Mouse (Mus musculus) lung, embryonic 16.5 days (tissue): ENCODE measurements at regions not wholly inside any gene's neighbourhood (a gene's known extent, or its start where the extent isn't known, plus 50 kb on each side); places are given as distances from the start of the nearest gene placed in this dataset.

Source experiments
- ATAC-seq: fragments of 200-750 bp; cut with Nextera tagmentation; 2 replicates; pipeline ENCODE4 v1.8.0; 2017; ENCODE audit warnings: low read depth, mild to moderate bottlenecking, moderate library complexity
- H3K27ac ChIP-seq: fragments of 300-500 bp; sonication (generic); 2 replicates; pipeline ENCODE4 v1.5.1; 2014; ENCODE audit warnings: mild to moderate bottlenecking, control low read depth, low read length
- H3K27me3 ChIP-seq: fragments of 300-500 bp; sonication (generic); 2 replicates; pipeline ENCODE4 v1.6.1; 2014; ENCODE audit warnings: low read depth, low read length, mixed read lengths; ENCODE audit not compliant: control insufficient read depth, insufficient read depth
- H3K36me3 ChIP-seq: fragments of 300-500 bp; sonication (generic); 2 replicates; pipeline ENCODE4 v1.6.1; 2014; ENCODE audit warnings: low read length; ENCODE audit not compliant: control insufficient read depth, insufficient read depth
- H3K4me1 ChIP-seq: fragments of 300-500 bp; sonication (generic); replicated peaks from 2 replicates; pipeline ENCODE4 v1.6.1; 2014; ENCODE audit warnings: low read length, mixed read lengths; ENCODE audit not compliant: control insufficient read depth, insufficient read depth
- H3K4me2 ChIP-seq: fragments of 300-500 bp; sonication (generic); 2 replicates; pipeline ENCODE4 v1.6.1; 2014; ENCODE audit warnings: low read depth, low read length, control low read depth
- H3K4me3 ChIP-seq: fragments of 300-500 bp; sonication (generic); 2 replicates; pipeline ENCODE4 v1.5.1; 2014; ENCODE audit warnings: mild to moderate bottlenecking, low read length, control low read depth
- H3K9ac ChIP-seq: fragments of 300-500 bp; sonication (generic); 2 replicates; pipeline ENCODE4 v1.6.1; 2014; ENCODE audit warnings: low read length, control low read depth
- H3K9me3 ChIP-seq: fragments of 300-500 bp; sonication (generic); 2 replicates; pipeline ENCODE4 v1.6.1; 2016; ENCODE audit warnings: low read length; ENCODE audit not compliant: control insufficient read depth
- WGBS: fragments of 180-500 bp; shearing (Covaris S2); extraction: QIAGEN DNeasy Blood & Tissue Kit; methylation state at CpG from one replicate; pipeline ENCODE4 v1.1.7; 2014; 5-methylcytosine and 5-hydroxymethylcytosine counted together

GRCm38 (mm10) chr16:77166722-77167121 lies 153.2 kb downstream of the Usp25 start:
- H3K27me3 ChIP-seq: no peaks in the 10 kb centered on the region
- no peak for ATAC-seq
- H3K9me3 ChIP-seq: no peaks in the 10 kb centered on the region
- no peaks in the 10 kb centered on the region for H3K36me3 ChIP-seq
- H3K9ac ChIP-seq: no peak overlapping the region
- no peak overlapping the region for H3K27ac ChIP-seq
- H3K4me1 ChIP-seq: no peaks in the 10 kb centered on the region
- 61% methylated on average over 4 of the region's 4 CpGs for WGBS
- no peak overlapping the region for H3K4me3 ChIP-seq
- no peak overlapping the region for H3K4me2 ChIP-seq

GRCm38 (mm10) chr16:77173026-77173692 lies 159.7 kb downstream of the Usp25 start:
- ATAC-seq: peak; percentile 85
- Histone ChIP-seq H3K4me3 (no peak overlapping the region), H3K27ac (no peak overlapping the region)

GRCm38 (mm10) chr16:77174744-77175432 lies 161.4 kb downstream of the Usp25 start:
- Histone ChIP-seq H3K4me1 (0 out of 2 replicates have a peak, but pooled peaks cover 3% of the 10 kb centered on the region), H3K4me3 (no peak overlapping the region), H3K9ac (no peak overlapping the region), H3K4me2 (no peak overlapping the region), H3K27ac (no peak overlapping the region), H3K36me3 (no peaks in the 10 kb centered on the region), H3K27me3 (no peaks in the 10 kb centered on the region), H3K9me3 (no peaks in the 10 kb centered on the region)
- 57% methylated on average over 7 of the region's 7 CpGs for WGBS
- peak; percentile 52; the same call in 1 of the 2 replicates for ATAC-seq

More at GRCm38 (mm10) chr16:77173026-77173692, 159.7 kb downstream of the Usp25 start:
- Histone ChIP-seq H3K4me2 (no peak overlapping the region), H3K9me3 (no peaks in the 10 kb centered on the region), H3K9ac (no peak overlapping the region), H3K4me1 (0 out of 2 replicates have a peak, but pooled peaks cover 3% of the 10 kb centered on the region), H3K27me3 (no peaks in the 10 kb centered on the region), H3K36me3 (no peaks in the 10 kb centered on the region)
- 22% methylated on average over 8 of the region's 8 CpGs for WGBS

GRCm38 (mm10) chr16:77180990-77181389 lies 167.5 kb downstream of the Usp25 start:
- H3K4me3 ChIP-seq: no peak overlapping the region
- H3K4me1 ChIP-seq: no peaks in the 10 kb centered on the region
- H3K9me3 ChIP-seq: no peaks in the 10 kb centered on the region
- H3K27ac ChIP-seq: no peak overlapping the region
- no peak overlapping the region for H3K9ac ChIP-seq
- ATAC-seq: no peak
- WGBS: 63% methylated on average over 2 of the region's 2 CpGs
- no peak overlapping the region for H3K4me2 ChIP-seq
- H3K36me3 ChIP-seq: no peaks in the 10 kb centered on the region
- H3K27me3 ChIP-seq: no peaks in the 10 kb centered on the region
